27 mouse cellular contexts compared by ENCODE assay signal in the genomic region with DNA sequence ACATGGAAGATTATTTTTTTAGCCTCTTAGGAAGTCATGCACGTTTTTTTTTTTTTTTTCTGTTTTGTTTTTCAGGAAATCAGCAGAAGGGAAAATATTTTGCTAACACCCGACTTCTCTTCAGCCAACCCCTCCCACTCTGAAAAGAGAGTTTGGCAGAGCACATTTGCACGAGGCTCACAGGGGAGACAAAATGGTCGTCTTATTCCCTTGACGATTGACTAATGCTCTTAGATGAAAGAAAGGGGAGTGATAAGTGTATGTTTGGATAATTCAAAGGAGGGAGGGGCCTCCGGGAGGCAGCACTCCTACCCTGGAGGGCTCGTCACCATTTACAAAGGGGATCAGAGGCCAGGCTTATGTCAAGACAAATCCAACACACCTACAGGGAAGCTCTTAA.
DNase-seq lines count a peak whose midpoint lies in the region; ATAC-seq and TF ChIP-seq lines count a peak whose summit lies in the region.
"Had no signal": no experiment of that assay in that cellular context is flagged by ENCODE, and none has a peak within 500 bp of the region (broad histone marks: within the 10 kb centered on the region; RNA-seq: fewer than 3 reads in every experiment).

No protein-coding gene starts in this region.

- H3K27ac ChIP-seq in heart, embryonic 12.5 days (ENCODE audit: poor library complexity, severe bottlenecking) = no peak overlapping the region
- no peak overlapping the region for H3K27ac ChIP-seq in intestine, embryonic 14.5 days (ENCODE audit: low read depth)
- no peak overlapping the region for H3K27ac ChIP-seq in intestine, embryonic 15.5 days
- H3K27ac ChIP-seq: embryonic facial prominence, embryonic 10.5 days; embryonic facial prominence, embryonic 13.5 days; forebrain, embryonic 13.5 days; heart, embryonic 13.5 days; hindbrain, embryonic 12.5 days; hindbrain, embryonic 15.5 days had no signal

- no peak for TF ChIP-seq POLR2A in brain, embryonic 14.5 days (IDR thresholded peaks at IDR 0.05; ENCODE audit: borderline replicate concordance, extremely low read depth, insufficient read depth, insufficient read length, poor library complexity, severe bottlenecking)

- H3K27me3 ChIP-seq in heart, embryonic 12.5 days (replicated peaks) = no peaks in the 10 kb centered on the region; the same call in 1 of the 2 replicates
- H3K27me3 ChIP-seq in intestine, embryonic 14.5 days (replicated peaks; ENCODE audit: control insufficient read depth, insufficient read depth, low read length) = no peaks in the 10 kb centered on the region; the same call in 1 of the 2 replicates
- no peaks in the 10 kb centered on the region for H3K27me3 ChIP-seq in intestine, embryonic 15.5 days (replicated peaks)
- H3K27me3 ChIP-seq: hindbrain, embryonic 15.5 days had no signal

- 18% methylated on average over 7 of the region's 7 CpGs for WGBS in heart, embryonic 12.5 days
- 24% methylated on average over 7 of the region's 7 CpGs for WGBS in intestine, embryonic 14.5 days
- 22% methylated on average over 7 of the region's 7 CpGs for WGBS in intestine, embryonic 15.5 days

- no peak overlapping the region for H3K4me2 ChIP-seq in heart, embryonic 12.5 days
- H3K4me2 ChIP-seq in intestine, embryonic 14.5 days (ENCODE audit: low read length) = no peak overlapping the region
- H3K4me2 ChIP-seq in intestine, embryonic 15.5 days (replicated peaks) = no peak overlapping the region
- H3K4me2 ChIP-seq: embryonic facial prominence, embryonic 13.5 days; forebrain, embryonic 13.5 days; heart, embryonic 13.5 days; hindbrain, embryonic 12.5 days; hindbrain, embryonic 15.5 days had no signal

- 0 out of 2 replicates have a peak, but pooled peaks cover 3% of the 10 kb centered on the region for H3K9me3 ChIP-seq in heart, embryonic 12.5 days (replicated peaks)
- 0 out of 2 replicates have a peak, but pooled peaks cover 2% of the 10 kb centered on the region for H3K9me3 ChIP-seq in intestine, embryonic 14.5 days (ENCODE audit: control insufficient read depth, low read length)
- H3K9me3 ChIP-seq in intestine, embryonic 15.5 days = no peaks in the 10 kb centered on the region
- H3K9me3 ChIP-seq: embryonic facial prominence, embryonic 13.5 days; hindbrain, embryonic 12.5 days; hindbrain, embryonic 15.5 days had no signal

- no peak for TF ChIP-seq CTCF in brain, embryonic 14.5 days (IDR thresholded peaks at IDR 0.05; ENCODE audit: borderline replicate concordance, extremely low read depth, insufficient read depth, insufficient read length)

- H3K36me3 ChIP-seq in heart, embryonic 12.5 days = no peaks in the 10 kb centered on the region
- H3K36me3 ChIP-seq in intestine, embryonic 14.5 days (ENCODE audit: control insufficient read depth, insufficient read depth, low read length) = no peaks in the 10 kb centered on the region
- no peaks in the 10 kb centered on the region for H3K36me3 ChIP-seq in intestine, embryonic 15.5 days
- H3K36me3 ChIP-seq: embryonic facial prominence, embryonic 10.5 days; embryonic facial prominence, embryonic 13.5 days; heart, embryonic 13.5 days; hindbrain, embryonic 12.5 days; hindbrain, embryonic 15.5 days had no signal

- DNase-seq in heart, postnatal 10 days = no peak
- peak; percentile 33 for DNase-seq in intestine, embryonic 14.5 days (ENCODE audit: low spot score)
- peak; percentile 34 for DNase-seq in brain, embryonic 14.5 days (ENCODE audit: low read depth)
- DNase-seq in mesoderm, embryonic 11.5 days (ENCODE audit: low read depth, low spot score) = peak; percentile 2
- DNase-seq: adrenal gland, adult 2 months; adrenal gland, postnatal 14 days; cerebellum, adult 11-12 months; cerebellum, adult 8-10 months; cerebellum, postnatal 10 days; cerebellum, postnatal 36 days; embryo, embryonic 11 days; gastrocnemius, postnatal 10 days; gastrocnemius, postnatal 36 days; heart, postnatal 14 days; kidney, adult 18-20 months had no signal

- no peak overlapping the region for H3K4me3 ChIP-seq in heart, embryonic 12.5 days
- H3K4me3 ChIP-seq in intestine, embryonic 14.5 days (ENCODE audit: low read depth, low read length) = no peak overlapping the region
- no peak overlapping the region for H3K4me3 ChIP-seq in intestine, embryonic 15.5 days (replicated peaks)
- H3K4me3 ChIP-seq: embryonic facial prominence, embryonic 10.5 days; embryonic facial prominence, embryonic 13.5 days; erythroblast, embryonic 14.5 days; forebrain, embryonic 13.5 days; heart, embryonic 13.5 days; hindbrain, embryonic 12.5 days; hindbrain, embryonic 15.5 days had no signal

- H3K9ac ChIP-seq in heart, embryonic 12.5 days = no peak overlapping the region
- H3K9ac ChIP-seq in intestine, embryonic 14.5 days (ENCODE audit: low read length) = no peak overlapping the region
- no peak overlapping the region for H3K9ac ChIP-seq in intestine, embryonic 15.5 days
- H3K9ac ChIP-seq: embryonic facial prominence, embryonic 13.5 days; forebrain, embryonic 13.5 days; heart, embryonic 13.5 days; hindbrain, embryonic 12.5 days; hindbrain, embryonic 15.5 days had no signal

- intact Hi-C loops in heart, postnatal 10 days (cut with DNase I) = no loop called here

- 0 out of 2 replicates have a peak, but pooled peaks have one; percentile 22 for ATAC-seq in heart, embryonic 12.5 days (ENCODE audit: insufficient number of reproducible peaks, low FRiP score)
- ATAC-seq in intestine, embryonic 14.5 days (replicated peaks; ENCODE audit: low FRiP score, low TSS enrichment, low read depth) = no peak
- ATAC-seq in intestine, embryonic 15.5 days = no peak
- ATAC-seq: CD4-positive, CD25-positive, alpha-beta regulatory T cell, adult 4 months; forebrain, embryonic 13.5 days; forebrain, embryonic 16.5 days; intestine, embryonic 16.5 days had no signal

- H3K4me1 ChIP-seq in heart, embryonic 12.5 days (replicated peaks) = no peaks in the 10 kb centered on the region
- peaks cover 5% of the 10 kb centered on the region; the same call in 1 of the 2 replicates for H3K4me1 ChIP-seq in intestine, embryonic 14.5 days (replicated peaks; ENCODE audit: control insufficient read depth, insufficient read depth, low read length)
- no peaks in the 10 kb centered on the region for H3K4me1 ChIP-seq in intestine, embryonic 15.5 days (replicated peaks)

Comparison
In these comparisons a context has a peak if more than half of its experiments do, and no peak if none do; other contexts are left out.
1. DNase-seq: peak in intestine, embryonic 14.5 days (single experiment), brain, embryonic 14.5 days (single experiment) and mesoderm, embryonic 11.5 days (single experiment); none in heart, postnatal 10 days (0 of 2).